Mouse (Mus musculus) lung, postnatal 0 days (tissue): Measurements from ENCODE around the gene Coro1b.
A peak's percentile ranks its signal among the peaks of the same experiment; 100 is the strongest.

ENCODE experiments used
- CTCF ChIP-seq: IDR thresholded peaks from 2 replicates; pipeline ENCODE4 v1.5.1; 2016; ENCODE audit warnings: antibody characterized with exemption, mild to moderate bottlenecking
- EP300 ChIP-seq: IDR thresholded peaks from 2 replicates; pipeline ENCODE4 v1.6.1; 2016; ENCODE audit warnings: antibody characterized with exemption, mild to moderate bottlenecking, control low read depth

GRCm38 (mm10) chr19:4131768-4132167 lies 16.7 kb upstream of the Coro1b start:
- TF ChIP-seq CTCF = peak; percentile 30; the same call in 1 of the 2 replicates
- TF ChIP-seq EP300 = no peak
